Mouse (Mus musculus) G1E (cell line): ENCODE measurements at regions not wholly inside any gene's neighbourhood (a gene's known extent, or its start where the extent isn't known, plus 50 kb on each side); places are given as distances from the start of the nearest gene placed in this dataset.

Source experiments
- ATAC-seq: 2 replicates; pipeline ENCODE4 v1.8.0; 2016; ENCODE audit warnings: mild to moderate bottlenecking; ENCODE audit not compliant: insufficient number of reproducible peaks, poor library complexity, low FRiP score, severe bottlenecking; ENCODE audit errors: extremely low read depth
- DNase-seq: peaks from one replicate; pipeline ENCODE4 v3.0.0; 2012; ENCODE audit warnings: low spot score
- H3K27me3 ChIP-seq: 2 replicates; pipeline ENCODE4 v1.6.1; 2012; ENCODE audit warnings: mild to moderate bottlenecking, low read length, inconsistent platforms; ENCODE audit not compliant: insufficient read depth
- H3K36me3 ChIP-seq: replicated peaks from 2 replicates; pipeline ENCODE3; 2012; ENCODE audit warnings: mild to moderate bottlenecking, inconsistent platforms
- H3K4me1 ChIP-seq: 2 replicates; pipeline ENCODE4 v1.6.1; 2012; ENCODE audit warnings: low read depth, low read length, inconsistent platforms, mixed read lengths; ENCODE audit not compliant: insufficient read depth
- H3K4me3 ChIP-seq: 2 replicates; pipeline ENCODE4 v1.5.1; 2012; ENCODE audit warnings: low read depth, mild to moderate bottlenecking, inconsistent platforms, low read length, moderate library complexity, mixed read lengths
- H3K9me3 ChIP-seq: replicated peaks from 2 replicates; pipeline ENCODE4 v1.6.1; 2012; ENCODE audit warnings: inconsistent platforms
- CTCF ChIP-seq: IDR thresholded peaks from 2 replicates; pipeline ENCODE4 v1.5.1; 2012; ENCODE audit warnings: low read depth, low read length, inconsistent platforms, mixed read lengths
- GATA1 ChIP-seq: IDR thresholded peaks from 2 replicates; pipeline ENCODE4 v1.6.1; 2012; ENCODE audit warnings: borderline replicate concordance, low read length, inconsistent platforms, mixed read lengths
- GATA2 ChIP-seq: IDR thresholded peaks from 2 replicates; pipeline ENCODE4 v1.6.1; 2012; ENCODE audit warnings: low read depth, low read length, inconsistent platforms, borderline replicate concordance
- POLR2AphosphoS5 ChIP-seq: IDR thresholded peaks from 2 replicates; pipeline ENCODE4 v1.6.1; 2012; ENCODE audit warnings: low read depth, low read length, inconsistent platforms; ENCODE audit not compliant: insufficient replicate concordance
- TAL1 ChIP-seq: conservative IDR thresholded peaks from 2 replicates; pipeline ENCODE4 v1.6.1; 2012; ENCODE audit warnings: low read depth, low read length, inconsistent platforms, mixed read lengths

GRCm38 (mm10) chr9:47134479-47134878 is 135.9 kb downstream of the Gm4791 start:
- H3K36me3 ChIP-seq: no peaks in the 10 kb centered on the region
- TF ChIP-seq GATA1 (no peak), CTCF (no peak), POLR2AphosphoS5 (no peak), TAL1 (no peak), GATA2 (no peak)
- no peak for ATAC-seq
- no peak overlapping the region for H3K4me3 ChIP-seq
- no peaks in the 10 kb centered on the region for H3K27me3 ChIP-seq
- DNase-seq: no peak
- H3K4me1 ChIP-seq: no peaks in the 10 kb centered on the region
- peaks cover 17% of the 10 kb centered on the region for H3K9me3 ChIP-seq

- no peak for DNase-seq
- no peaks in the 10 kb centered on the region for H3K4me1 ChIP-seq
- H3K27me3 ChIP-seq: no peaks in the 10 kb centered on the region
- peaks cover 15% of the 10 kb centered on the region for H3K9me3 ChIP-seq
- TF ChIP-seq POLR2AphosphoS5: no peak
- TF ChIP-seq TAL1: no peak
- no peak for TF ChIP-seq GATA2
- TF ChIP-seq CTCF: no peak
- no peak for TF ChIP-seq GATA1
- ATAC-seq: no peak
- H3K36me3 ChIP-seq: no peaks in the 10 kb centered on the region
- H3K4me3 ChIP-seq: no peak overlapping the region
Measured at GRCm38 (mm10) chr9:47136641-47137040, 138.1 kb downstream of the Gm4791 start.

GRCm38 (mm10) chr9:47153471-47153870 is 154.9 kb downstream of the Gm4791 start:
- Histone ChIP-seq H3K27me3 (no peaks in the 10 kb centered on the region), H3K4me1 (no peaks in the 10 kb centered on the region), H3K4me3 (no peak overlapping the region), H3K36me3 (no peaks in the 10 kb centered on the region), H3K9me3 (peaks cover 25% of the 10 kb centered on the region)
- DNase-seq (no peak), ATAC-seq (no peak)
- no peak for TF ChIP-seq CTCF
- TF ChIP-seq GATA2: no peak
- no peak for TF ChIP-seq GATA1
- no peak for TF ChIP-seq POLR2AphosphoS5

GRCm38 (mm10) chr9:47165480-47166131 is 167.1 kb downstream of the Gm4791 start:
- Histone ChIP-seq H3K4me3 (no peak overlapping the region), H3K4me1 (no peaks in the 10 kb centered on the region), H3K36me3 (no peaks in the 10 kb centered on the region), H3K9me3 (peaks cover 15% of the 10 kb centered on the region), H3K27me3 (no peaks in the 10 kb centered on the region)
- TF ChIP-seq GATA1: no peak
- TF ChIP-seq CTCF: no peak
- TF ChIP-seq TAL1: no peak
- no peak for TF ChIP-seq POLR2AphosphoS5
- no peak for TF ChIP-seq GATA2
- ATAC-seq (no peak), DNase-seq (no peak)

GRCm38 (mm10) chr9:47167681-47168240 is 169.2 kb downstream of the Gm4791 start:
- H3K4me1 ChIP-seq: no peaks in the 10 kb centered on the region
- ATAC-seq (no peak), DNase-seq (no peak)
- H3K27me3 ChIP-seq: no peaks in the 10 kb centered on the region
- TF ChIP-seq CTCF (no peak), TAL1 (no peak), GATA1 (no peak), POLR2AphosphoS5 (no peak), GATA2 (no peak)
- H3K4me3 ChIP-seq: no peak overlapping the region
- H3K36me3 ChIP-seq: no peaks in the 10 kb centered on the region
- H3K9me3 ChIP-seq: peaks cover 15% of the 10 kb centered on the region

GRCm38 (mm10) chr9:47176044-47176443 is 177.5 kb downstream of the Gm4791 start:
- Histone ChIP-seq H3K9me3 (peaks cover 5% of the 10 kb centered on the region), H3K36me3 (no peaks in the 10 kb centered on the region), H3K4me3 (no peak overlapping the region), H3K4me1 (no peaks in the 10 kb centered on the region), H3K27me3 (no peaks in the 10 kb centered on the region)
- DNase-seq (no peak), ATAC-seq (no peak)
- no peak for TF ChIP-seq POLR2AphosphoS5
- no peak for TF ChIP-seq GATA1
- no peak for TF ChIP-seq CTCF
- TF ChIP-seq TAL1: no peak
- no peak for TF ChIP-seq GATA2

- ATAC-seq: no peak
- Histone ChIP-seq H3K36me3 (no peaks in the 10 kb centered on the region), H3K4me1 (no peaks in the 10 kb centered on the region), H3K4me3 (no peak overlapping the region), H3K9me3 (peaks cover 14% of the 10 kb centered on the region), H3K27me3 (no peaks in the 10 kb centered on the region; the same call in 1 of the 2 replicates)
- no peak for DNase-seq
- TF ChIP-seq TAL1 (no peak), GATA2 (no peak), POLR2AphosphoS5 (no peak), CTCF (no peak), GATA1 (no peak)
Measured at GRCm38 (mm10) chr9:47218101-47218500, 219.6 kb downstream of the Gm4791 start.
